Mouse (Mus musculus) embryonic facial prominence, embryonic 11.5 days (tissue): ENCODE data around the gene Tcf25. TPM values are rescaled to one million over a fixed set of nuclear protein-coding genes. Genes with fewer than 3 reads are reported as not detected.

Experiments
- ATAC-seq: fragments of 200-750 bp; cut with Nextera tagmentation; replicated peaks from 2 replicates; pipeline ENCODE4 v1.8.0; 2017; ENCODE audit warnings: low read depth; ENCODE audit not compliant: insufficient number of reproducible peaks, low FRiP score, low TSS enrichment
- DNase-seq: peaks from one replicate; pipeline ENCODE4 v3.0.0-alpha.2; 2015; ENCODE audit warnings: low spot score
- H3K27ac ChIP-seq: fragments of 300-500 bp; sonication (generic); replicated peaks from 2 replicates; pipeline ENCODE4 v1.5.1; 2014; ENCODE audit warnings: mild to moderate bottlenecking, low read depth, low read length, control low read depth
- H3K27me3 ChIP-seq: fragments of 300-500 bp; sonication (generic); 2 replicates; pipeline ENCODE4 v1.6.1; 2014; ENCODE audit warnings: mild to moderate bottlenecking, low read length, moderate library complexity, mixed read lengths; ENCODE audit not compliant: control insufficient read depth, insufficient read depth
- H3K36me3 ChIP-seq: fragments of 300-500 bp; sonication (generic); replicated peaks from 2 replicates; pipeline ENCODE4 v1.6.1; 2014; ENCODE audit warnings: low read depth, mild to moderate bottlenecking, low read length, moderate library complexity, mixed read lengths; ENCODE audit not compliant: control insufficient read depth, insufficient read depth
- H3K4me1 ChIP-seq: fragments of 300-500 bp; sonication (generic); 2 replicates; pipeline ENCODE4 v1.6.1; 2014; ENCODE audit warnings: low read length, mixed read lengths; ENCODE audit not compliant: control insufficient read depth, insufficient read depth
- H3K4me2 ChIP-seq: fragments of 300-500 bp; sonication (generic); 2 replicates; pipeline ENCODE4 v1.6.1; 2014; ENCODE audit warnings: low read depth, mild to moderate bottlenecking, control low read depth, low read length, moderate library complexity
- H3K4me3 ChIP-seq: fragments of 300-500 bp; sonication (generic); 2 replicates; pipeline ENCODE4 v1.5.1; 2014; ENCODE audit warnings: low read depth, low read length, control low read depth
- H3K9ac ChIP-seq: fragments of 300-500 bp; sonication (generic); replicated peaks from 2 replicates; pipeline ENCODE4 v1.6.1; 2014; ENCODE audit warnings: mild to moderate bottlenecking, control low read depth, low read length
- H3K9me3 ChIP-seq: fragments of 300-500 bp; sonication (generic); replicated peaks from 2 replicates; pipeline ENCODE4 v1.6.1; 2016; ENCODE audit warnings: mild to moderate bottlenecking, low read length, inconsistent platforms, mixed read lengths; ENCODE audit not compliant: control insufficient read depth
- WGBS: fragments of 180-500 bp; shearing (Covaris S2); extraction: QIAGEN DNeasy Blood & Tissue Kit; methylation state at CpG from one replicate; pipeline ENCODE4 v1.1.7; 2014; 5-methylcytosine and 5-hydroxymethylcytosine counted together
- polyA plus RNA-seq: library from polyadenylated mRNA; unstranded; fragments of >200 nt; fragmentation: Nextera tagmentation; extraction: Ambion mirVana; gene quantifications from 2 replicates; pipeline ENCODE4 v1.2.1, GENCODE M21; 2014

Tcf25 gene
- polyA plus RNA-seq, 1 experiment from 2014 or later, result 151 TPM

DNA sequence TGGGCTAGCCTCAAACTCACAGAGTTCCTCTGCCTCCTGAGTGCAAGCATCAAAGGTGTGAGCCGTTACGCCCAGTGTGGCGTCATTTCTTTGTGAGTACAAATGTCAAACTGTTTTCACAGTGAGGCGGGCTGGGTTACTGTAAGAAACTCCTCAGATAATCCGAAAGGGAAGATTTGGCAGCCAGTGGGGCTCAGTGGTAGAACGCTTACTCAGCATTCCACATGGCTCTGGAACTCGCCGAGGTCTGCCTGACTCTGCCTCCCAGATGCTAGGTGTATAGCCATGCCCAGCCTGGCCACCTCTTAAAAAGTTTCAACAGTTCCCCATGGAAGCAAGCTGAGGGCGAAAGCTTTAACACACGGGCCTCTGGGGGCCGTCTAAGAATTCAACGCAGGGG is 21.4 kb upstream of the Tcf25 start:
- no peak overlapping the region for H3K27ac ChIP-seq

DNA sequence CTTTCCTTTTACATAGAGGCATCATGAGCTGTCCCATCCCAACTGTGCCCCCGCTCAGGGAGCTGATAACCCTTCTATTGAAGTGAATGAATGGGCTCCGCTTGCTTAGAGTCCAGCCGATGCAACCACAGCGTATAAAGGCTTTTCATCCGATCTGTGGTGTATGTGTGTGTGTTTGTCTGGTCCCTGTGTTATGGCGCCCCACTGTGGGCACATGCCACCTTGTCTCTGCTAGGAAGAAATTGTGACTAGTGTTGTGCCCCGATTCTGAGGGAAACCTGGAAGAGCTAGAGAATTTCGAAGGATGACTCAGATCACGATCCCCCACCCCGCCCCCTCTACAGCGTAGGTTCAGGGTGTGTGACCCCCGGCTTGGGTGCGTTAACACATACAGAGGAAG is 20.8 kb upstream of the Tcf25 start:
- no peaks in the 10 kb centered on the region for H3K27me3 ChIP-seq
- H3K4me3 ChIP-seq, result no peak overlapping the region
- H3K9me3 ChIP-seq, result no peaks in the 10 kb centered on the region
- no peak overlapping the region for H3K4me2 ChIP-seq
- H3K36me3 ChIP-seq, result no peaks in the 10 kb centered on the region
- DNase-seq (peak; percentile 38), ATAC-seq (no peak)
- WGBS, result 61% methylated on average over 13 of the region's 13 CpGs
- H3K9ac ChIP-seq, result no peak overlapping the region
- peaks cover 3% of the 10 kb centered on the region; the same call in 1 of the 2 replicates for H3K4me1 ChIP-seq
- no peak overlapping the region for H3K27ac ChIP-seq

More for the DNA sequence above, 21.4 kb upstream of the Tcf25 start:
- Histone ChIP-seq H3K27me3 (no peaks in the 10 kb centered on the region), H3K36me3 (no peaks in the 10 kb centered on the region), H3K9ac (no peak overlapping the region), H3K4me3 (no peak overlapping the region), H3K4me2 (no peak overlapping the region), H3K9me3 (no peaks in the 10 kb centered on the region), H3K4me1 (peaks cover 3% of the 10 kb centered on the region; the same call in 1 of the 2 replicates)
- WGBS, result 85% methylated on average over 12 of the region's 12 CpGs
- ATAC-seq, result no peak
- no peak for DNase-seq

DNA sequence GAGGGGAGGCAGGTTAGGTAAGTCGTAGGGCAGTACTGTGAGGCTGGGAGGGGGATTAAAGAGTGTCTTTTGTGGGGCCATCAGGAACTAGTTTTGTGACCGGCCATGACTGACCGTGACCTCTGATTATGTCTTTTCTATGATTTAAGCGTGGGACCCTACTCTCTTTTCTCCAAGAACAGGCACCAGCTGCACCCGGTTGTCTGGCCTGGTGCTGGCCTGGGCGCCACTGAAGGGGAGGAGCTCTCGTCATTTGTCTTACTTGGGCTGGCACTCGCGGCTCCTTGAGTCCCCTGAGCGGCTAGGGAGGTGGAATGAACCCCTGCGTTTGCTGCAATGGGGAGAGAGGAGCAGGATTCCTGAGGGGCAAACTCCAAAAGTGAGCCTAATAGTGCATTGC is 20.3 kb upstream of the Tcf25 start:
- WGBS, result 46% methylated on average over 11 of the region's 11 CpGs
- no peaks in the 10 kb centered on the region for H3K9me3 ChIP-seq
- no peak overlapping the region for H3K4me3 ChIP-seq
- DNase-seq, result no peak
- H3K27ac ChIP-seq, result no peak overlapping the region
- no peaks in the 10 kb centered on the region for H3K27me3 ChIP-seq
- H3K4me1 ChIP-seq, result peaks cover 3% of the 10 kb centered on the region; the same call in 1 of the 2 replicates
- no peak overlapping the region for H3K9ac ChIP-seq
- ATAC-seq, result no peak
- no peaks in the 10 kb centered on the region for H3K36me3 ChIP-seq
- no peak overlapping the region for H3K4me2 ChIP-seq

DNA sequence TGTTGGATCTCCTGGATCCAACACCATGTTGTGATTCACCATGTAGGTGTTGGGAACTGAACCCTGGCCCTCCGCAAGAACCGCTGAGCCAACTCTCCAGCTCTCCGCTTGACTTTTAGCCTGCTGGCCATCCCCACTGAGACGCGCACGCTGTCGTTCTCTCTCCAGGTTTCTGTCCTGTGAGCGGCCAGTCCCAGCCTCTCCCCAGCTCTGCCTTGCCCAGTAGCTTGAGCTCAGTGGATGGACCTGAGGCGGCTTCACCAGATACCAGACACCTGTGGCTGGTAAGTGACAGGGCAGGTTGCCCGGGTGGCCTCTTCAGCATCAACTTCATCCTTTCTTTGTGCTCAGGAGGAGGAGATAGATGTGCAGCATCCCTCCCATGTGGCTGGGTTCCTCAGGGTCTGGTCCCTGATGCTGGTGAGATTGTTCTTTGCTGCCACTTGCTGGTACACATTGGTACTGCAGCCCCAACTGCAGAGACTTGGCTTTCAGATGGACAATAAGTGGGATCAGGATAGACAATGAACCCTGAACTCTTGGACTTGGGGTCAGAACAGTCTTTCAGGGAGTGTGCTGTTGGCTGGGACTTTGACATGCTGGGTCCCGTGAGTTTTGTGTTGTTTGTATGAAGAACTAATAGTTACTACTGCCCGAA is 12.3 kb upstream of the Tcf25 start:
- no peak overlapping the region; the same call in 1 of the 2 replicates for H3K4me2 ChIP-seq
- H3K27me3 ChIP-seq, result no peaks in the 10 kb centered on the region
- H3K9ac ChIP-seq, result no peak overlapping the region
- WGBS, result 39% methylated on average over 12 of the region's 12 CpGs
- no peak overlapping the region for H3K27ac ChIP-seq
- DNase-seq (peak; percentile 87), ATAC-seq (peak; percentile 65)
- H3K36me3 ChIP-seq, result no peaks in the 10 kb centered on the region; the same call in 1 of the 2 replicates
- H3K4me3 ChIP-seq, result no peak overlapping the region
- no peaks in the 10 kb centered on the region for H3K9me3 ChIP-seq
- H3K4me1 ChIP-seq, result no peaks in the 10 kb centered on the region

DNA sequence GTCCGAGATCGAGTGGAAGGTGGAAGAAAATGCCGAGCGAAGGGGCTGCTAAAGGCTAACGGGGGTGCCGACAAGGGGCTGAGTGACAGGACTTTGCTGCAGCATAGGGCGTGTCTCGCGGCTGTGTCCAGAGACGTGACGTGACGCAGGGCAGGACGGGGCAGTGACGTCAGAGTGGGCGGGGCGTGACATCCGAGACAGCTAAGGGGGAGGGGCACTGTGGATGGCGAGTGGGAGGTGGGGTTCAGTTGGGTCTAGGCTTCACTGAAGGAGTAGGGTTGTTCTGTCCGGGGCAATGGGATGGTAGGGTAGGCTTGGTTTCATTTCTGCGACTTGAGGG is 656 bp downstream of the Tcf25 start:
- Histone ChIP-seq H3K9ac (peak overlapping the region; percentile 65), H3K27me3 (no peaks in the 10 kb centered on the region), H3K4me1 (no peaks in the 10 kb centered on the region), H3K9me3 (no peaks in the 10 kb centered on the region), H3K36me3 (no peaks in the 10 kb centered on the region), H3K4me3 (peak overlapping the region; percentile 67), H3K27ac (peak overlapping the region; percentile 80), H3K4me2 (peak overlapping the region; percentile 61)
- WGBS, result under 1% methylated on average over 20 of the region's 20 CpGs
- ATAC-seq (peak; percentile 65), DNase-seq (peak; percentile 95)

DNA sequence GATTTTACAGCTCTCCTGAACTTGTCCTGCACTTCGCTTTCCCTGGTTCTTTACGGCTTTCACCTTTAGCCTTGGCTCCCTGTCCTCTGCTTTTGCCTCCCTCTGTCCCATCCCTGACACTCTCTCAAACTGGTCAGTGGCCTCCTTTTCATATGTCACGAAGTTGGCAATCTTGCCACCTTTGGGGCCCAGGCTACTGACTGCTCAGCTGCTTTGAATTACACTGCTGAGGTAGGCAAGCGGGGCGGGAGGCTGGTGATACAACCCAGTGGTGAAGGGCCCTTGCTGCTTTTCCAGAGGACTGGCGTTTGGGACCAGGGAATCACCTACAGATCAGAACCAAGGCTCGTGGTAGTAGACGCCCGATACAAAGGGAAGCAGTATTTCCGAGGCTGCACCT is 2.1 kb downstream of the Tcf25 start:
- H3K4me2 ChIP-seq, result no peak overlapping the region
- H3K9me3 ChIP-seq, result no peaks in the 10 kb centered on the region
- no peaks in the 10 kb centered on the region for H3K27me3 ChIP-seq
- no peaks in the 10 kb centered on the region for H3K4me1 ChIP-seq
- no peak overlapping the region for H3K27ac ChIP-seq
- H3K36me3 ChIP-seq, result no peaks in the 10 kb centered on the region; the same call in 1 of the 2 replicates
- DNase-seq (no peak), ATAC-seq (no peak)
- no peak overlapping the region for H3K4me3 ChIP-seq
- no peak overlapping the region for H3K9ac ChIP-seq
- WGBS, result 82% methylated on average over 10 of the region's 10 CpGs

DNA sequence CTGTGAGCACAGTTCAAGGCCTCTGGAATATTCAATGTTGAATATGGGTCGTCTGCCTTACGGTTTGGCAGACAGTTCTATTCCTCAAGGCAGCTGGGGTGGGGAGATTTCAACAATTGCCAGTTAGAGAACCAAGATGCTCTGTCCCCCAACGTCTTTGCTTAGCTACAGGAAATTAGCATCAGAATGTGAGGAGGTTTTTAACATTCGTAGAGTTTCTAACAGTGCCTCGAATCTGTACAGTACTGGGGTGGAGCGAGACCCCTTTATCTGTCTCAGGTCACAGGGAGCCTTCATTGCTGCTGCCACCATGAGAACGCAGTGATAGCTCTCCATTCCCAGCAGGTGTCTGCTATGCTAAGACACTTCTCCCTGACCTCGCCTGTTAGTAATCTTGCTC is 2.6 kb downstream of the Tcf25 start:
- Histone ChIP-seq H3K27me3 (no peaks in the 10 kb centered on the region), H3K36me3 (no peaks in the 10 kb centered on the region; the same call in 1 of the 2 replicates), H3K4me1 (no peaks in the 10 kb centered on the region), H3K4me3 (no peak overlapping the region), H3K9me3 (no peaks in the 10 kb centered on the region), H3K27ac (no peak overlapping the region), H3K9ac (no peak overlapping the region), H3K4me2 (no peak overlapping the region)
- DNase-seq (no peak), ATAC-seq (no peak)
- WGBS, result 71% methylated on average over 8 of the region's 8 CpGs

DNA sequence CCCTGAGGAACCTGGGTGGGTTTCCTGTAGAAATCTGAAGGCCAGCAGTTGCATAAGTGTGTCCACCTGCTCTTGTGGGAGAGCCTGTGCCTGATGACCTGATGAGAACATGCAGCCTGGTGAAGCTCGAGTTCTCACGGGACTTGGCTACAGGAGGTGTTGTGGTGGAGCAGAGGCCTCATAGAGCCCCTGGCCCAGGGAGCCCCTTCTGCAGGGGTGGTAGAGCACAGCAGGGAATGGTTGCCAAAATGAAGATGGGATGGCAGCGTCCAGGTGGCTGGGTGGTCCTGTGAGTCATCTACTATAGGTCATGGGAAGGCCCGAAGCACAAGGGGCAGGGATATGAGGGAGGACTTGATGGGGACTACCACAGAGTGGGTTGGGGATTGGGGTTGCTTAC is 8.2 kb downstream of the Tcf25 start:
- Histone ChIP-seq H3K9ac (no peak overlapping the region), H3K4me3 (no peak overlapping the region), H3K36me3 (peaks cover 8% of the 10 kb centered on the region), H3K4me2 (no peak overlapping the region), H3K27me3 (no peaks in the 10 kb centered on the region), H3K9me3 (no peaks in the 10 kb centered on the region), H3K4me1 (no peaks in the 10 kb centered on the region), H3K27ac (no peak overlapping the region)
- DNase-seq, result no peak
- 94% methylated on average over 4 of the region's 4 CpGs for WGBS
- ATAC-seq, result no peak
